Mouse (Mus musculus): ENCODE measurements at regions not wholly inside any gene's neighbourhood (a gene's known extent, or its start where the extent isn't known, plus 50 kb on each side); places are given as distances from the start of the nearest gene placed in this dataset.

DNA sequence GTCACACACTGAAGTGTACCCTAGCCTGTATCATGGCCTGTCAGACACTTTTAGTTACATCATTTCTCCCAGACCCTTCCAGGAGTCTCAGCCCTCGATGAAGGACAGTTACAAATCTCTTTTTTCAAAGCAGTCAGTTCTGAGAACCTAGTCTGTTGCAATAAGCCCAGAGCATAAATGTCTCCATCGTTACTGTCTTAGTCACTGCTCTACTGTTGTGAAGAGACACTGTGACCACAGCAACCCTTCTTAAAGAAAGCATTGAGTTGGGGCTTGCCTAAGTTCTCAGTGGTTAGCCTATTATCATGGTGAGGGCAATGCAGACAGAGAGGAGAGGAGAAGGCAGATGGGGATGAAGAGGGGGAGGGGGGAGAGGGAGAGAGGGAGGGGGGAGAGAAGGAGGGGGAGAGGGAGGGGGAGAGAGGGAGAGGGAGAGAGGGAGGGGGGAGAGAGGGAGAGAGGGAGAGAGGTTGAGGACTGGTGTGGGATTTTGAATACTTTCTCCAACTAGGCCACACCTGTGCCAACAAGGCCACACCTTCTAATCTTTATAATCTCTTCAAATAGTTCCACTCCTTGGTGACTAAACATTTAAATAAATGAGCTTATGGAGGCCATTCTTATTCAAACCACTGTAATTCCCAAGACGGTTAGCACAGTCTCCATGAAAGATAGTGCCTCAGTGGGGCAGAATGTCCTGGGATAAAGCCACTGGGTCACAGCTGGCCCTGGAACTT lies 259.4 kb downstream of the Kcnrg start:
- WGBS: 58% methylated on average over 3 of the region's 3 CpGs
- no peaks in the 10 kb centered on the region for H3K27me3 ChIP-seq (ENCODE audit: insufficient read depth, low read length)
- H3K27ac ChIP-seq (ENCODE audit: low read depth, low read length): no peak overlapping the region
- H3K4me2 ChIP-seq (ENCODE audit: low read depth, low read length, poor library complexity, severe bottlenecking): no peak overlapping the region
- no peak for TF ChIP-seq CTCF (IDR thresholded peaks at IDR 0.05)
- H3K4me3 ChIP-seq (ENCODE audit: low read depth, low read length): no peak overlapping the region
- no peaks in the 10 kb centered on the region for H3K9me3 ChIP-seq (ENCODE audit: low read length)
- DNase-seq (ENCODE audit: low spot score) (no peak), ATAC-seq (ENCODE audit: low FRiP score) (no peak)
- no peaks in the 10 kb centered on the region for H3K36me3 ChIP-seq (ENCODE audit: insufficient read depth, low read length)
- no peaks in the 10 kb centered on the region for H3K4me1 ChIP-seq (ENCODE audit: insufficient read depth, low read length)
- no peak overlapping the region for H3K9ac ChIP-seq (replicated peaks; ENCODE audit: low read length, poor library complexity, severe bottlenecking)

- no peaks in the 10 kb centered on the region for H3K9me3 ChIP-seq (ENCODE audit: low read length)
- DNase-seq (ENCODE audit: low spot score) (no peak), ATAC-seq (ENCODE audit: low FRiP score) (no peak)
- H3K4me2 ChIP-seq (ENCODE audit: low read depth, low read length, poor library complexity, severe bottlenecking): no peak overlapping the region
- no peak overlapping the region for H3K4me3 ChIP-seq (ENCODE audit: low read depth, low read length)
- H3K27ac ChIP-seq (ENCODE audit: low read depth, low read length): no peak overlapping the region
- no peak overlapping the region for H3K9ac ChIP-seq (replicated peaks; ENCODE audit: low read length, poor library complexity, severe bottlenecking)
- TF ChIP-seq CTCF (IDR thresholded peaks at IDR 0.05): no peak
- H3K4me1 ChIP-seq (ENCODE audit: insufficient read depth, low read length): no peaks in the 10 kb centered on the region
- no peaks in the 10 kb centered on the region for H3K36me3 ChIP-seq (ENCODE audit: insufficient read depth, low read length)
- no peaks in the 10 kb centered on the region for H3K27me3 ChIP-seq (ENCODE audit: insufficient read depth, low read length)
Observed at GRCm38 (mm10) chr14:61874206-61874605, 266.9 kb downstream of the Kcnrg start.

- H3K4me2 ChIP-seq (ENCODE audit: low read depth, low read length, poor library complexity, severe bottlenecking): no peak overlapping the region
- DNase-seq (ENCODE audit: low spot score) (no peak), ATAC-seq (ENCODE audit: low FRiP score) (no peak)
- WGBS: 78% methylated on average over 2 of the region's 2 CpGs
- no peak for TF ChIP-seq CTCF (IDR thresholded peaks at IDR 0.05)
- H3K4me3 ChIP-seq (ENCODE audit: low read depth, low read length): no peak overlapping the region
- H3K9ac ChIP-seq (replicated peaks; ENCODE audit: low read length, poor library complexity, severe bottlenecking): no peak overlapping the region
- no peaks in the 10 kb centered on the region for H3K36me3 ChIP-seq (ENCODE audit: insufficient read depth, low read length)
- H3K27ac ChIP-seq (ENCODE audit: low read depth, low read length): no peak overlapping the region
- H3K9me3 ChIP-seq (ENCODE audit: low read length): no peaks in the 10 kb centered on the region
- no peaks in the 10 kb centered on the region for H3K27me3 ChIP-seq (ENCODE audit: insufficient read depth, low read length)
- no peaks in the 10 kb centered on the region for H3K4me1 ChIP-seq (ENCODE audit: insufficient read depth, low read length)
Observed at GRCm38 (mm10) chr14:61879416-61879815, 272.2 kb downstream of the Kcnrg start.

GRCm38 (mm10) chr14:61880514-61881259 lies 273.4 kb downstream of the Kcnrg start:
- H3K9ac ChIP-seq (replicated peaks; ENCODE audit: low read length, poor library complexity, severe bottlenecking): no peak overlapping the region
- DNase-seq (ENCODE audit: low spot score) (no peak), ATAC-seq (ENCODE audit: low FRiP score) (no peak)
- no peak overlapping the region for H3K4me2 ChIP-seq (ENCODE audit: low read depth, low read length, poor library complexity, severe bottlenecking)
- H3K27ac ChIP-seq (ENCODE audit: low read depth, low read length): no peak overlapping the region
- no peak overlapping the region for H3K4me3 ChIP-seq (ENCODE audit: low read depth, low read length)
- no peaks in the 10 kb centered on the region for H3K4me1 ChIP-seq (ENCODE audit: insufficient read depth, low read length)
- 71% methylated on average over 9 of the region's 9 CpGs for whole genome bisulfite sequencing
- no peaks in the 10 kb centered on the region for H3K27me3 ChIP-seq (ENCODE audit: insufficient read depth, low read length)
- TF ChIP-seq CTCF (IDR thresholded peaks at IDR 0.05): no peak
- no peaks in the 10 kb centered on the region for H3K36me3 ChIP-seq (ENCODE audit: insufficient read depth, low read length)
- H3K9me3 ChIP-seq (ENCODE audit: low read length): no peaks in the 10 kb centered on the region

DNA sequence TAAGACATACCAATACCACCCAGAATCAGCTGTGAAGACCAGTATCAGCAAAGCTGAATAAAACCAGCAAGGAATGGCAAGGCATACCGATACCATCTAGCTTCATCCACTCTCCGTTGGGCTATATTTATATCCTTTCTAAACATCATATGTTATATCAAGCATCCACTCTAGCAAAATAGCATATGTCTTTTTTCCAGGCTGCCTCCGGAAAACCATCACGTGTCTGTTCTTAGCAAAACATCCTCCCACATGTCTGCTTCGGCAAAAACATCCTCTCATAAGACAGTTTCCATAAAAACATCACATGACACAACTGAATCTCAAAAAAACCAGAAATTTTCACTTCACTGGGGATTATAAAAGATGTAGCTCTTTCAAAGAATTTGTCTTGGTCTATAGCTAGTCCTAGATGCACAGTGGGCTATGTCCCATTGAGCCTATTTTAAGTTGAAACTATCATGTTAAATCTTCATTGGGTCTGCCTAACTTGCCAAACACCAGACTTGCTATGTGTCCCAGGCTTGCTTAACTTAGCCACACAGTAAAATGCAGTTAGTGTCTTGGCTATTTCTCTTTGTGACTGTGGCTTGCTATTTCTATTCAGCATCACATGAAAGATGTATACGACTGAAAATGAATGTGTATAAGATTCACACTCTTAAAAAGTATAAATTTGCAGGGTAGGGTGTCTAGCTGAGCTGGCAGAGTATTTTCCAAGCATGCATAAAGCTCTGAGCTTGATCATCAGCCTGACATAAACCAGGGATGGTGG lies 278.2 kb downstream of the Kcnrg start:
- Histone ChIP-seq H3K9me3 (ENCODE audit: low read length) (no peaks in the 10 kb centered on the region), H3K9ac (replicated peaks; ENCODE audit: low read length, poor library complexity, severe bottlenecking) (no peak overlapping the region), H3K4me3 (ENCODE audit: low read depth, low read length) (no peak overlapping the region), H3K36me3 (ENCODE audit: insufficient read depth, low read length) (no peaks in the 10 kb centered on the region), H3K27me3 (ENCODE audit: insufficient read depth, low read length) (no peaks in the 10 kb centered on the region), H3K27ac (ENCODE audit: low read depth, low read length) (no peak overlapping the region), H3K4me1 (ENCODE audit: insufficient read depth, low read length) (no peaks in the 10 kb centered on the region), H3K4me2 (ENCODE audit: low read depth, low read length, poor library complexity, severe bottlenecking) (no peak overlapping the region)
- DNase-seq (ENCODE audit: low spot score) (no peak), ATAC-seq (ENCODE audit: low FRiP score) (no peak)
- TF ChIP-seq CTCF (IDR thresholded peaks at IDR 0.05): no peak
- 91% methylated on average over 6 of the region's 6 CpGs for WGBS

GRCm38 (mm10) chr14:61889626-61890025 lies 282.4 kb downstream of the Kcnrg start:
- Histone ChIP-seq H3K9ac (replicated peaks; ENCODE audit: low read length, poor library complexity, severe bottlenecking) (no peak overlapping the region), H3K9me3 (ENCODE audit: low read length) (no peaks in the 10 kb centered on the region), H3K4me1 (ENCODE audit: insufficient read depth, low read length) (no peaks in the 10 kb centered on the region), H3K4me3 (ENCODE audit: low read depth, low read length) (no peak overlapping the region), H3K36me3 (ENCODE audit: insufficient read depth, low read length) (no peaks in the 10 kb centered on the region), H3K27me3 (ENCODE audit: insufficient read depth, low read length) (no peaks in the 10 kb centered on the region), H3K4me2 (ENCODE audit: low read depth, low read length, poor library complexity, severe bottlenecking) (no peak overlapping the region), H3K27ac (ENCODE audit: low read depth, low read length) (no peak overlapping the region)
- ATAC-seq (ENCODE audit: low FRiP score): no peak
- DNase-seq (ENCODE audit: low spot score): no peak
- no peak for TF ChIP-seq CTCF (IDR thresholded peaks at IDR 0.05)
- 94% methylated on average over 8 of the region's 8 CpGs for WGBS
